Mouse (Mus musculus): ENCODE data around the gene Rpl3l.
"Not testable (repeated sequence)": the region's sequence is repeated elsewhere in the genome, so short reads cannot be mapped to it uniquely, and the experiment has no call there.

Gene Rpl3l

DNA sequence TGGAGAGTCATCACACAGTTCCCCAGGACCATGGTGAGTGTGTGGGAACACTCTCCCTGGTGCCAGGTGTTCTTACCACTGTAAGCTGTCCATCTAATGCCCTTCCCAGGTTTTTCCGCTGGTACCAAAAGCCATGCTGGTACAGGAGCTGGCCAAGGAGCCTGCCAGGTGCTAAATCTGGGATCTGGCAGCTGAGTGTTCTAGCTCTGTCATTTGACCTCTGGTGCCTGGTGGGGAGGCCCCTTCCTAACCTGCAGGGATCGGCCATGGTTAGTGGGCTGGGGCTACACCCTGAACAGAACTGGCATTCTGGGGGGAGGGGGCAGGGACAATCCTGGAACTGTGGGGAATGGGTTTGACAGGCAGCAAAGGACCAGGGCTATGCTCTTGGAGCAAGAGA, at the start of gene Rpl3l:
Gene Rpl3l, plus strand, starts transcription at position 203 of the 400 bp plus-strand sequence.
- DNase-seq (ENCODE audit: low spot score), result no peak

DNA sequence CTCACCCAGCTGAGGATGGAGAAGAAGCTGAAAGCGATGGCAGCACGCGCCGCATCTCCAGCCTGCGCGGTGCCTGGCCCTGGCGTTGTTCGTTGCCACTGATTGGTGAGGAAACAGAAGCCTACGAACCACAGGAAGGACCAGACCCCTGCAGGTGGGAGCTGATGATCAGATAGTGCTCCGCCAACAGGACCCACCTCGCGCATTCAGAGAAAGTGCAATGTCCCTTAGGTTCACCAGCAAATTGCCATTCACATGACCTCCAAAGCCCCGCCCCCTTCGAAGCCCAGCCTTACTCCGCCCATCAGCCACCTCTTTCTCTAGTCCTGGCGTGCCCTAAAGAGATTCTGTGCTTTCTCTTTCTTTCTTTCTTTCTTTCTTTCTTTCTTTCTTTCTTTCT, 41.1 kb upstream of the Rpl3l start:
- DNase-seq (ENCODE audit: low spot score), result no peak

DNA sequence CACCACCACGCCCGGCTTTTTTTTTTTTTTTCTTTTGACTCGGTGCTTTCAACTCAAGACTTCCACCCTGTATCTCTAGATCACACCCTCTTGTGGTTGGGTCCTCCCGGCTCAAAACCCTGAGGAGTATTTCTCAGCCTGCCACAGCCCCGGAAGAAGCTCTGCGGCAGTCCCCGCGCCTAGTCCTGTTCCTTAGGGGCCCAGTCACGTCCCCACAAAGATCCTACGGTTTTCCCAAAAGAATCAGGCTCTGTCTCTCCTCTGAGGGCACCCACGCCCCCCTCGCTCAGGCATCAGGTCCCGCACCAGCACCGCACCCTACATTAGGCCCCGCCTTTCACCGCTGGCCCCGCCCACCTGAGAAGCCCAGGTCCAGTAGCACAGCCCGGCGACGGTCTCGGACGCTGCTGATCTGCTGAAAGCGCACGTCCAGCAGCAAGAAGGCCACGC, 40.4 kb upstream of the Rpl3l start:
- DNase-seq (ENCODE audit: low spot score), result no peak

DNA sequence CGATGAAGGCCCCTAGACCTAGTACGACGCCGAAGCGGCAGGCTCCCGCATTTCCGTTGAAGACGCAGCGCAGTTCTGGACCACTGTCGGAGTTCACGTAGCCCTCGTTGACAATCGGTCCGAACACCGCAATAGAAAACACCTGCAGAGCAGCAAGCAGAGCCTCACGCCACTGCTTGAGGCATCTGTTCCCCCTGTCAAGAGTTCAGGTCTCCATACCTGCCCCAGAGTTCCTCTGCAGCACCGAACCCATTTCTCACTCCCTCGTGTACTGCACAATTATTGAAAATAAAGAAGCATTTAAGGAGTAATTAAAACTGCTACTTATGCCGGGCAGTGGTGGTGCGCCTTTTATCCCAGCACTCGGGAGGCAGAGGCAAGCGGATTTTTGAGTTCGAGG, 40.0 kb upstream of the Rpl3l start:
- no peak for DNase-seq (ENCODE audit: low spot score)

DNA sequence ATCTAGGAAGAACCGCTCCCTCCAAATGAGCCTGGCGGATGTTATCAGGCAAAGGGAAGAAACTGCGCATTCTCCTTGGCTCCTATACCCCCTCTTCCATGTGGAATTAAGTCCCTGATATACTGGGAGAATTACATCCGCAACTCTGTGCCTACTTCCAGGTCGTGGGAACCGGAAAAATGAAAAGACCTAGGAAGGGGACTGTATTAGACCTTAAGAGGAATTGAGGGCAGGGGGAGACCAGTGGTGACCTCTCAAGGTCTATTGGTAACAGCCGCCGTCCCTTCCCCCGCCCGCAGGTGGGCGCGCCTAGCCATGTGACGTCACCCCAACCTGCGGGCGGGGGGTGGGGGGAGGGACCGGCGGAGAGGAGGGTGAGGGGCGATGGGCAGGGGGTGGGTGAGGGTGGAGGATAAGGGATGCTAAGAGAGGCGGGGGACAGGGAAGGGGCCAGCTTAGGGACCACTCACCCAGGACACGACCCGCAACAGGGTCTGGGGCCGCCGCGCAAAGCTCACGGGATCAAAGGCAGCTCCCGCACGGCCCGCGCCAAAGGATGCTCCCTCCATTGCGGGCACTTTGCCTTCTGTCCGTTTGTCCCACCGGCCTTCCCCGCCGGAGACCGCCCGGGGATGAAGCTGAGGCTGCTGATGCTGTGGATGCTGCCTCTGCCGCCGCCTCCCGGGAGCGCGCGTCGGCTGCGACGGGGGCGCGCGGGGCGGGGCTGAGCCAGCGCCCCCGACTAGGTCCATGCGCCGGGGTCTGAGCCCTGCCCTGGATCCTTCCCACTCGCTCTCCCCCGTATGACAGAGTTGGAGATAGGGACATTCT, 38.2 kb upstream of the Rpl3l start, which contains the start of gene Syngr3:
Gene Syngr3, minus strand, starts transcription at position 705 of the 831 bp plus-strand sequence.
- no peak for DNase-seq (ENCODE audit: low spot score)

DNA sequence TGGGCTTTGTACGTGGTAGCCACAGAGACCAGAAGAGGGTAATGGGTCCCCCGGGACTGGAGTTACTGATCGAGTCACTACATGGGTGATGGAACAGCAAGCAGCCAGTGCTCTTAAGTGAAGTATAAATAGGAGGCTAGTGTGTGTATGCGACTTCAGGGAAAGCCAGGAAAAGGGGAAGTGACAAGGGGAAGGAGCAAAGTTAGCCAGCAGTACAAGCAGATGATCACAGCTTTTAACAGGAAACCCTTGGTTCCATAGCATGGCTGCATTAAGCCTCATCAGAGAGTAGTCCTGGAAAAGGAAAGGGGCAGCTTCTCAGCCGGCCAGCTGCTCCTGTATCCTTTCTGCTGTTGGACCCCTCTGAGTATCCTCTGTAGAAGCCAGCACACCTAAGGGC, 35.2 kb upstream of the Rpl3l start:
- no peak for DNase-seq (ENCODE audit: low spot score)

DNA sequence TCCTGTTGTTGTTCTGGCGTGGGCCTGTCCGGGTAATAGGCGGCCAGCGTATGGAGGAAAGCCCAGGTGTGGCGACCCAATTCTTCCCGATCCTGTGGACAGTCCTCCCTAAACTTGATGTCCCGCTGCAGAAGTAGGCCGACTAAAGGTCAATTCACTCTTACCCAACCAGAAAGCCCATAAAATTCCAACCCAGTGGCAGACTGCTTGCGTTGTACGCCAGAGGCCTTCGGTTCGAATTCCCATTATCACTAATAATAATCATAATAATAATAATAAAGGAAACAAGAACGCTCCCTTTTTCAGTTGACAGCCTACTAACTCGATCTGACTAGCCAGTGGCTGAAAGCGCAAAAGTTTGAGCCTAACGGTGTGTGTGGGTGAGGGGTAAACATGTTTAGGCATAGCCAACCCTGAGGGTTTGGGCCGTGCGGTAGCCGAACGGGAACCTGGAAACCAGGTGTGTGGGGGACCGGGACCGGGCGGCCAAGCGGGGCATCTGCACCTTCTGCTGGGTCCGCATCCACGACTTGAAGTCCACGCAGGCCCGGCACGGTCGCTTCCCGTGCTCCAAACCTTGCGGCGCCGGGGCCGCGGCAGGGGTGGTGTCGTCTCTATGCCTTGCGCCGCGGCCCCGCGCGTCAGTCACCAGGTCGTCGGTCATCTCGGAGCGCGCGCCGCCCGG, 32.2 kb upstream of the Rpl3l start:
- DNase-seq (ENCODE audit: low spot score), result peak; percentile 63

DNA sequence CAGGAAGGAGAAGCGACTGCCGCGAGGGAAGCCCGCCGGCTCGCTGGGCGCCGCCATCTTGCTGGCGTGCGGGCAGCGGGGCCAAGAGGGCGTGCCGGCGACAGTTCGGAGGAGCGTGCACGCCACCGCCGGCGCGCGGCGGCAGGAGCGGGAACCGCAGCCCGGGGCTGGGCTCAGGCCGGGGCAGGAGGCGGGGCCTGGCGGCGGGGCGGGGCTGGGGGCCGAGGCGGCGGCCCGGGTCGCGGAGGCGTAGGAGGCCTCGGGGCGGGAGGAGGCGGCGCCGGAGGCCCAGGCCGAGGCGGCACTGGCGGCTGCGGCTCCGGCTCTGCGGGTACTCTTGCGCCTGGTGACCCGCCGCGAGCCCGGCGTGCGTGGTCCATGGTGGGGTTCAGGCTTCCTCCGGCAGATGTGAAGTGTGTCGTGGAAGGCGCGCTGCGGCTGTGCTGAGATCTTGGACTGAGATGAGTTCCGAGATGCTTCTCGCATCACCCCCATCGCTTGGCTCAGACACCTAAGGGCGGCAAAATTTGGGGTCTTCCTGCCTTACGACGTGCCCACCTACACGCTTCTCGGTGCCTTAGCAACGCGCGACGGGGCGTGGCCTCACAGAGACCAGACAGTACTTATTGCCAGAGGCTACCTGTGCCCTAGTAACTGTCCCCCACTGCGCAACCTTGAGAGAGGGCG, 31.5 kb upstream of the Rpl3l start, which contains the start of the genes Gfer and Noxo1:
Gene Gfer, minus strand, starts transcription at position 146 of the 687 bp plus-strand sequence.
Gene Noxo1, plus strand, starts transcription at position 224 of the 687 bp plus-strand sequence.
- peak; percentile 87 for DNase-seq (ENCODE audit: low spot score)

DNA sequence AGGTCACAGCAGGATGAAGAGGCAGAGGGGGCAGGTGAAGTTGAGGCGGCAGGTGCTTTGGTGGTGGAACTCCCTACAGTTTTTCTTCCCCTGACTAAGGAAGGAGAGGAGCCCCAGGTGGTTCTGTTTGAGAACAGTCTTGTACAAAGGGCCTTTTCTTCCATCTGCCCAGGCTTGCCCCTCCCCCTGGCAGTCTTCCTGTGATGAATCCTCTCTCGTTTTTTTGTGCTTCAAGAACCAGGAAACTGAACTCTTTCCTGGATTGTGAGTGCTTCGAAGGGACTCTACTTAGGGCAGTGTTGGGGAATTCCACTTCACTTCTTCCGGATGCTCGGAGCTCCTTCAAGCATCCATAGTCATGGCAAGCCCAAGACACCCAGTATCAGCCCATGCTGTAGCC, 29.6 kb upstream of the Rpl3l start:
- DNase-seq (ENCODE audit: low spot score), result no peak

DNA sequence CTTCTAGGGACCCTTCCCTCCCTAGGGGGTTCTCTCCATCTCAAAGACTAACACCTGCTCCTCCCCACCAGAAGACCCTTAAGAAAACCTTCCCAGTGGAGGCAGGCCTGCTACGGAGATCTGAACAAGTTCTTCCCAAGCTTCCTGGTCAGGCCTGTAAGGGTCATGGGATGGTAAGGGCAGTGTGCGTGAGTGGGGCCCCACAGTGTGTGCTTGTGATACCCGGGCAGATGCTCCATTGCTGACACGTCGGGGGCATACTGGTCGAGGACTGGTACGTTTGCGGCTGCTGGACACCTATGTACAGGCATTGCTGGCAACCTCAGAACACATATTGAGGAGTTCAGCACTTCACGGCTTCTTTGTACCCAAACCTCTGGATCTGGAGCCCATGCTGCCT, 28.9 kb upstream of the Rpl3l start:
- DNase-seq (ENCODE audit: low spot score), result no peak

DNA sequence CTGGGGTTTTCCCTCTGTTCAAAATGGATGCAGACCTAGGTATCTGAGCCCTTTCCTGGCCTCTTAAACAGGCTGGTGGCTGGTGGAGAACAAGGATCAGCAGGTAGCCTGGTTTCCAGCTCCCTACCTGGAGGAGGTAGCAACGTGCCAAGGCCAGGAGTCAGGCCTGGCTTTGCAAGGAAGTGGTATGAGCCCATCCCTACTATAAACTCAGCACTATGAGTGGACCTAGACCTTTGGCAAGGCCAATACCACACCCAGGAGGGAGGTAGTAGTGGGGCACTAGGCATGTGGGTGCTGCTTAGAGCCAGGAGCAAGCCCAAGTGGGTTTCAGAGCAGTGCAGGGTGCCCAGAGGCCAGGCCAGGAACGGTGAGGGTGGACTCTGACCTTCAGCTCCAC, 28.1 kb upstream of the Rpl3l start:
- no peak for DNase-seq (ENCODE audit: low spot score)

DNA sequence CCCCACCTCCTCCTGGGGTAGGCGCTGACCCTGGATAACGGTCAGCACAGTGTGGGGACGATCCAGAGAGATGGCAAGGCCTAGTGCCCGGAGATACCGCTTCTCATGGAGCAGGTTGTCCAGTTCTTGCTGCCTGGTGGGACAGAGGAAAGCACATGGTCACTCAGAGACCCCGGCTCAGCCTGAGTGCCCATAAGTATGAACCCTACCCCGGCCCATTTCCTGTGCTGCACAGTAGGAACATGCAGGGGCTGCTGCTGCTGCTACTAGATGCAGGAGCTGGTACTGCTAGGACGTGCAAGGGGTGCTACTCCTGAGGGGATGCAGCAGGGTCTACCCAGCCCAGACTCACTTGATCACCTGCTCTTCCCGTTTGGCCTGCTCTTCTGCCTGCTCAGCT, 26.4 kb upstream of the Rpl3l start:
- no peak for DNase-seq (ENCODE audit: low spot score)

DNA sequence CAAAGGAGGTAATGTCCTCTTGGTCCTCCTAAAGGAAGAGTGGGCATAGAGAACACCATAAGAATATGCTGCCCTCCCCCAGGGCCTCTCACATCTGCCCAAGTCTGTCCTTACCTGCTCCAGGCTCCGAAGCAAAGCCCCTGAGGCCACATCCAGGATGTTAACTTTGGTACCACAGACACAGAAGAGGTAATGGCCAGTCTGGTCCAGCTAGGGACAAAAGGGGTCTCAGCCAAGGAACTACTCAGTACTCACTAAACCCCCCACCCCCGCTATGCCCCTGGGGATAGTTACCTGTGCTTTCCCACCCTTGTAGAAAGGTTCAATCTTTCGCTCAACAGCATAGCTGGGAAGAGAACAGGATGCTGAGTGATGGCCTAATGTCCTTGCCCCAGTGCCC, 21.8 kb upstream of the Rpl3l start:
- DNase-seq (ENCODE audit: low spot score), result no peak

DNA sequence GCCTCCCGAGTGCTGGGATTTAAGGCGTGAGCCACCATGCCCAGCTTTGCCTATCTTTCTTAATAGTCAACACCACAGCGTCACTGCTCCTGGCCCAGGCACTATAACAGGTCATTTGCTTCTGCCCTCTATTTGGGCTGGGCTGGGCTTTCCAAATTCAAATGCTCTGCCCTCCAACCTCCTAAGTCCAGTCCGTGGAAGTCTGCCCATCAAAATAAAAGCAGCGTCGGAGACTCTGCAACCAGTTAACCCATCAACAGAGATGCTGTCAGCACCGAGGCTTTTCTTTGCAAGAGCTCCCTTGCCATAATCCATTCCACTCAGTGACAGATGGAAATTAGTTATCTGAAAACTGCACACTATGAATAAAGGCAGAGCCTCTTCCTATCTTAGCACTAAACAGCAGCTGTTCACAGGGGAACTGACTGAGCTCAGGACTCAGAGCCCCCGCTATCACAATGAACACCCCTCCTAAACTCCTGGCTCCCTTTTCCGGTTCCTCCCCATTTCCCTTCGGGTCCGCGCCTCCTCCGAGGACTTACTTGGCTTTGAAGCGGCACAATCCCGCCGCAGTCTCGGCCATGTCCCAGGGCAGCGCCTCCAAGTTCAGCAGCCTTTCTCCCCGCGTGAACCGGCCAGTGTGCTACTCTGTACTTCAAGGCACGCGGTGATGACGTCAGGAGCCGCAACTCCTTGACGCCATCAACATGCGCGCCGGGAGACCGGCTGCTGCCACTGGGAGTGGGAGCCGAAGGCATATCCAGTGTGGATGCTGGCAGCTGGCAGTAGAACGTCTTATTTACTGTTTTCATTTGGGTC, 20.4 kb upstream of the Rpl3l start, which contains the start of gene Tbl3:
Gene Tbl3, minus strand, starts transcription at position 679 of the 819 bp plus-strand sequence.
- DNase-seq (ENCODE audit: low spot score), result peak; percentile 96

DNA sequence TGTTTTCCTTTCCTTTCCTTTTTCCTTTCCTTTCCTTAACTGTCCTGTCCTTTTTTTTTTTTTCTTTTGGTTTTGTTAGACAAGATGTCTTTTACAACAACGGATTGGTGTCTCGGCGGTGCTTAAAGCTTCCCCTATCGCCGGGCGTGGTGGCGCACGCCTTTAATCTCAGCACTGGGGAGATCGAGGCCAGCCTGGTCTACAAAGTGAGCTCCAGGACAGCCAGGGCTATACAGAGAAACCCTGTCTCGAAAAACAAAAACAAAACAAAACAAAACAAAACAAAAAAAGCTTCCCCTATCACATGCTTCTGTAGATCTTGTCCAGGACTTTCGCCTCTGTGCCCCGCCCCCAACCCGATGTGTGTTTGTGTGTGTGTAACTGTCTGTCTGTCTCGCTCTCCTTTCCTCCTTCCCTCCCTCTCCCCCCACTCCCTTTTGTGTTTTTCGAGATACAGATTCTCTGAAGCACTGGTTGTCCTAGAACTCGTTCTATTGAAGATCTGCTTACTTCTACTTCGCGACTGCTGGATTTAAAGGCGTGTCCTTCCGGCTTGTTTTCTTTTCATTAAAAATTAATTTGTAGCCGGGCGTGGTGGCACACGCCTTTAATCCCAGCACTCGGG, 19.7 kb upstream of the Rpl3l start:
- DNase-seq (ENCODE audit: low spot score), result no peak

DNA sequence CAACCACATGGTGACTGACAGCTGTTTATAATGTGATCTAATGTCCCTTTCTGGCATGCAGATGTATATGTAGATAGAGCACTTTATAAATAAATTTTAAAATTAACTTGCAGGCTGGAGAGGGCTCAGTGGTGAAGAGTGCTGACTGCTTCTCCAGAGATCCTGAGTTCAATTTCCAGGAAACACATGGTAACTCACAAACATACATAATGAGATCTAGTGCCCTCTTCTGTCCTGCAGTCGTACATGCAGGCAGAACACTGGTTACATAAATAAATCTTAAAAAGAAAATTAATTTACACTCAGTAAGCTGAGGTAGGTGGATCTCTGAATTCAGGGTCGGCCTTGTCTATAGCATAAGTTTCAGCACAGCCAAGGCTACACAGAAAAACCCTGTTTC, 19.0 kb upstream of the Rpl3l start:
- DNase-seq (ENCODE audit: low spot score), result peak; percentile 62

DNA sequence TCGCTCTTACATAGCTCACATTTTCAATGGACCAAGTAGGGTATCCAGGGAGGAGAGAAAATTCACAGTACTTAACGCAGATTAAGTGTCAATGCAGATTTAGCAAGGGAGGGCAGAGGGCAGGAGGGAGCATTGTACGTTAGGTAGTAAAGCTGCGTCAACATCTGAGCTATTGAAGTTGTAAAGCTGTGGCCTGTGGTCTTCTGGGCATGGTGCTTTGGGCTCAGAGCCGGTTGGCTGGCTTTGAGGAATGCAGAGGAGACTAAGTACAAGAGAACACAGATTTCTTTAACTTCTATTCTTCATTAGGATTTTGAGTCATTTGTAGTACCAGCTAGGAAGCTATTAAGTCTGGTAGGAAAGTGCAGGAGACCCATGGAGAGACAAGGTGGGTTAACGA, 12.1 kb upstream of the Rpl3l start:
- DNase-seq (ENCODE audit: low spot score), result no peak

DNA sequence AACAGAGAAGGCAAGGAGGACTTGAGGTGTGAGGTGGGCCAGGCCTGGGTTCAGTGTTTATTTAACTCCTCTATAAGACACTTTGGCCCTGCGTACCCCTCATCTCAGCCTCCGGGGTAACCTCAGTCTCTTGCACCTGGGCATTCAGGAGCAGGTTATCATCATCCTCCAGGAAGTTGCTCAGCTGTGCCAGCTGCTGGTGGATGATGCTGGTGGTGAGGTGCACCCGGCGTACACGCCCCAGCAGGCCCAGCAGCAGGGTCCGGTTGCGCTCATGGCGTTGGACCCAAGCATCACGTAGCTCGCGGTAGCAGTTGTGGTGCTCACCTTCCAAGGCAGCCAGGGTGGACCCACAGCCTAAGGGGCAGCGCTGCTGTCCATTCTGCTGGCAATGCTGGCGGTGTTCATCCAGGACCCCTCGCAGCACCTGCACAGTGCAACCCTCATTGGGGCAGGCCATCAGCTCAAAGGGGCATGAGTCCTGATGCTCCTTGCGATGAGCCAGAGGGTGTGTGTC, 11.4 kb upstream of the Rpl3l start:
- no peak for DNase-seq (ENCODE audit: low spot score)

DNA sequence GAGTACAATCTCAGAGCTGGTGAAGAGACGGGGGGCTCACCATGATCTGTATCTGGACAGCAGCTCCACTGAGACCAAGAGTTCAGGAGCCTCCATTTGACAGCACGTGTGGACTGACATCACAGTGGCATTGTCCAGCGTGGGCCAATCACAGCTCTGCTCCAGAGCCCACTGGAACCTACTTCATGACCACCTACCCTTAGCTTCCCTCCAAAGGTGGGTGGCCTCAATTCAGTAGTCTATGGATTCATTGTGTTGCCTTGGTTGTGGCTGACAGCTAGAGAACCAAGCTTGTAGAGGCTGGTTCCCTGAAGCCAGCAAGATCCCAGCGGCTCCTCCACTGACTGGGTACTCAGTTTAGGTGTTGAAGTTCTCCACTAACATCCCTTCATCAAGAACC, 9.7 kb upstream of the Rpl3l start, which contains the start of the genes Rnf151 and Rps2:
Gene Rnf151, minus strand, starts transcription at position 121 of the 400 bp plus-strand sequence.
Gene Rps2, plus strand, starts transcription at position 174 of the 400 bp plus-strand sequence.
- DNase-seq (ENCODE audit: low spot score), result no peak

DNA sequence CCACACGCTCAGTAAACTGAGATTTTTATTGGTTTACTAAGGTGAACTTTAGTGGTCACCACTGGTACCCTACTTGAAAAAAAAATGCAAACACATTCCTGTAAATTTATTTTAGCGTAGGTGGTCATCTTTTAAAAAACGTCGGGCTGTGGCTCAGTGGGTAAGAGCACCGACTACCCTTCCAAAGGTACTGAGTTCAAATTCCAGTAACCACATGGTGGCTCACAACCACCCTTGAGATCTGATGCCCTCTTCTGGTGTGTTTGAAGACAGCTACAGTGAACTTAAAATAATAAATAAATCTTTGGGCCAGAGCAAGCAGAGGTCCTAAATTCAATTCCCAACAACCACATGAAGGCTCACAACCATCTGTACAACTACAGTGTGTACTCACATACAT, 8.7 kb upstream of the Rpl3l start:
- not testable (repeated sequence) for DNase-seq (ENCODE audit: low spot score)

All from adipocyte (in vitro differentiated cells).